Mouse (Mus musculus) forebrain, embryonic 14.5 days (tissue): ENCODE results near the gene Supt20. TPM values are rescaled to one million over a fixed set of nuclear protein-coding genes. Genes with fewer than 3 reads are reported as not detected.

Experiments used
- ATAC-seq: fragments of 200-750 bp; cut with Nextera tagmentation; 2 replicates; pipeline ENCODE4 v1.8.0; 2017; ENCODE audit warnings: mild to moderate bottlenecking, moderate library complexity
- DNase-seq: peaks from one replicate; pipeline ENCODE4 v3.0.0-alpha.2; 2015; ENCODE audit warnings: low spot score
- H3K27ac ChIP-seq: fragments of 300-500 bp; sonication (generic); 2 replicates; pipeline ENCODE4 v1.5.1; 2014; ENCODE audit warnings: low read depth, mild to moderate bottlenecking, control low read depth, low read length, moderate library complexity
- H3K27me3 ChIP-seq: fragments of 300-500 bp; sonication (generic); replicated peaks from 2 replicates; pipeline ENCODE4 v1.6.1; 2014; ENCODE audit warnings: low read length, control low read depth, mixed read lengths; ENCODE audit not compliant: control insufficient read depth, insufficient read depth
- H3K36me3 ChIP-seq: fragments of 300-500 bp; sonication (generic); 2 replicates; pipeline ENCODE4 v1.6.1; 2014; ENCODE audit warnings: low read length, control low read depth; ENCODE audit not compliant: control insufficient read depth, insufficient read depth
- H3K4me1 ChIP-seq: fragments of 300-500 bp; sonication (generic); 2 replicates; pipeline ENCODE4 v1.6.1; 2014; ENCODE audit warnings: antibody characterized with exemption, low read length, control low read depth; ENCODE audit not compliant: control insufficient read depth, insufficient read depth
- H3K4me2 ChIP-seq: fragments of 300-500 bp; sonication (generic); 2 replicates; pipeline ENCODE4 v1.6.1; 2014; ENCODE audit warnings: mild to moderate bottlenecking, control low read depth, low read length
- H3K4me3 ChIP-seq: fragments of 300-500 bp; sonication (generic); 2 replicates; pipeline ENCODE4 v1.5.1; 2014; ENCODE audit warnings: low read depth, low read length, control low read depth
- H3K9ac ChIP-seq: fragments of 300-500 bp; sonication (generic); 2 replicates; pipeline ENCODE4 v1.6.1; 2014; ENCODE audit warnings: mild to moderate bottlenecking, low read length, control low read depth, moderate library complexity
- H3K9me3 ChIP-seq: fragments of 300-500 bp; sonication (generic); replicated peaks from 2 replicates; pipeline ENCODE4 v1.6.1; 2016; ENCODE audit warnings: low read length, control low read depth, mixed read lengths; ENCODE audit not compliant: control insufficient read depth
- WGBS: fragments of 180-500 bp; shearing (Covaris S2); extraction: QIAGEN DNeasy Blood & Tissue Kit; methylation state at CpG from one replicate; pipeline ENCODE4 v1.1.7; 2014; 5-methylcytosine and 5-hydroxymethylcytosine counted together
- polyA plus RNA-seq: library from polyadenylated mRNA; unstranded; fragments of >200 nt; fragmentation: Nextera tagmentation; extraction: Ambion mirVana; gene quantifications from 2 replicates; pipeline ENCODE4 v1.2.1, GENCODE M21; 2014

Gene Supt20
- polyA plus RNA-seq, 1 experiment from 2014 or later = 74.2 TPM

- H3K4me1 ChIP-seq = no peaks in the 10 kb centered on the region
- H3K9ac ChIP-seq = no peak overlapping the region
- H3K36me3 ChIP-seq = no peaks in the 10 kb centered on the region
- H3K4me3 ChIP-seq = no peak overlapping the region
- H3K27me3 ChIP-seq = no peaks in the 10 kb centered on the region
- no peak for ATAC-seq
- H3K4me2 ChIP-seq = no peak overlapping the region
- no peak for DNase-seq
- no peaks in the 10 kb centered on the region for H3K9me3 ChIP-seq
- 58% methylated on average over 17 of the region's 17 CpGs for WGBS
- H3K27ac ChIP-seq = no peak overlapping the region
These were observed 77.0 kb downstream of the Supt20 start for GRCm38 (mm10) chr3:54769349-54770275.

GRCm38 (mm10) chr3:54773613-54774012 lies 81.0 kb downstream of the Supt20 start:
- ATAC-seq = no peak
- Histone ChIP-seq H3K4me2 (no peak overlapping the region), H3K4me1 (no peaks in the 10 kb centered on the region), H3K4me3 (no peak overlapping the region), H3K9ac (no peak overlapping the region), H3K27me3 (no peaks in the 10 kb centered on the region), H3K27ac (no peak overlapping the region), H3K9me3 (no peaks in the 10 kb centered on the region), H3K36me3 (no peaks in the 10 kb centered on the region)
- 82% methylated on average over 6 of the region's 6 CpGs for WGBS
- DNase-seq = no peak

- Histone ChIP-seq H3K9ac (no peak overlapping the region), H3K4me3 (no peak overlapping the region), H3K9me3 (no peaks in the 10 kb centered on the region), H3K27me3 (no peaks in the 10 kb centered on the region), H3K27ac (no peak overlapping the region), H3K36me3 (no peaks in the 10 kb centered on the region), H3K4me1 (no peaks in the 10 kb centered on the region), H3K4me2 (no peak overlapping the region)
- no peak for ATAC-seq
- WGBS = 68% methylated on average over 7 of the region's 7 CpGs
- DNase-seq = no peak
These were observed 83.5 kb downstream of the Supt20 start for GRCm38 (mm10) chr3:54775989-54776631.

Other genes with a start within 250 kb of the Supt20 start
- gene Gm21958, start 21.5 kb downstream of the Supt20 start, polyA plus RNA-seq = 1.1 TPM in 1 of 2 replicates, not detected in the other
- gene Exosc8, start 42.6 kb downstream of the Supt20 start, polyA plus RNA-seq = 98.5 and 101 TPM in 2 replicates
- gene Alg5, start 42.7 kb downstream of the Supt20 start, polyA plus RNA-seq = 55.8 and 60.2 TPM in 2 replicates
- gene Smad9, start 62.8 kb downstream of the Supt20 start, polyA plus RNA-seq = 0.17 and 0.30 TPM in 2 replicates
- 40.7 and 43.8 TPM in 2 replicates for gene Rfxap, start 115.0 kb downstream of the Supt20 start, polyA plus RNA-seq
- gene Sertm1, start 223.1 kb downstream of the Supt20 start, polyA plus RNA-seq = 1.4 and 1.5 TPM in 2 replicates